Mouse (Mus musculus) liver, adult 10 weeks (tissue): ENCODE data around the gene Nfe2. TPM values are rescaled to one million over a fixed set of nuclear protein-coding genes. Genes with fewer than 3 reads are reported as not detected.

Source experiments
- polyA plus RNA-seq: library from polyadenylated mRNA; stranded (reverse); fragments of 350-450 nt; fragmentation: Illumina TruSeq; extraction: RNeasy Lipid Tissue Mini Kit (QIAGEN cat#74804); gene quantifications from one replicate; pipeline ENCODE4 v1.2.3, GENCODE M21; 2014; ENCODE audit warnings: low read depth, low replicate concordance

Gene Nfe2
- 0.98 TPM for polyA plus RNA-seq

DNA sequence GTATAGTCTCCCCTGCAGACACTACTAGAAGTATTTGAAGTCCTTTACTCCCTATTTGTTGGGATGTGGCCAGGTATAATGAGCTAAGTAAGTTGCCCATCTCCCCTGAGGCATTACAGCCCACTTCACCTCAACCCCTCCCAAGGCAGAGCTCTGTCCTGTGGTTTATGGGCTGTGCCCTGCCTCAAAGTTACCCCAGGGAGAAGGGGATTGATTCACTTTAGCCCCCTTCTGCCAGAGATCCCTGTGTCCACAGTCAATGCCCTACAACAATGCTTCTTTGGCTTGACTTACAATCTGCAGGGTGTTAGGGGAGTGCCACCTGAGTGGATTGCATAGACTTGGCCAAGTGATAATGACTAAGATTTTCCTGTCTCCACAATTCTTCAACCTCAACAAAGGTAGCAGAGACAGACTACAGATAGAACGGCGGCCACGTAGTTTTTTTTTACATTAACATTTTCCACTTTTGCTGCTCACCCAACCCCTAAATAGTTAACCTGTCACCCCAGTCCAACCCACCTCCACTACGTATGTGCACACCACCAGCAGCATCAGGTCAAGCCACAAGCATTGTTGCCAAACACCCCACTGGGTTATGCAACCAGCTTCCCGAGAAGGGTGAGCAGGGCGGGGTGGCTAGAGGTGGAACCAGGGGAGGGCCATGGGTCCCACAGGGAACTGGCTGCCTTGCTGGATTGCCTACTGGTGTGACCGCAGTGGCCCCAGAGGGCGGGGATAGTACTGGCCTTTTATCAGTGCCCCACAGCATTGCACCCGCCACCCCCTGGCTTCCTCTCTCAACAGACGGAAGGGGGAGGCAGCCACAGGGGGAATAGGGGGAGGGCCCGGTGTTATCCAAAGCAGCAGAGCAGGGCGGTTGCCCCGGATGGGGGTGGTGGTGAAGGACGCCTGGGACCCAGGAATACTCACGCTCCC lies at the start of gene Nfe2:
Gene Nfe2 (minus strand): TSS at position 614 of the 939 bp plus-strand sequence.

DNA sequence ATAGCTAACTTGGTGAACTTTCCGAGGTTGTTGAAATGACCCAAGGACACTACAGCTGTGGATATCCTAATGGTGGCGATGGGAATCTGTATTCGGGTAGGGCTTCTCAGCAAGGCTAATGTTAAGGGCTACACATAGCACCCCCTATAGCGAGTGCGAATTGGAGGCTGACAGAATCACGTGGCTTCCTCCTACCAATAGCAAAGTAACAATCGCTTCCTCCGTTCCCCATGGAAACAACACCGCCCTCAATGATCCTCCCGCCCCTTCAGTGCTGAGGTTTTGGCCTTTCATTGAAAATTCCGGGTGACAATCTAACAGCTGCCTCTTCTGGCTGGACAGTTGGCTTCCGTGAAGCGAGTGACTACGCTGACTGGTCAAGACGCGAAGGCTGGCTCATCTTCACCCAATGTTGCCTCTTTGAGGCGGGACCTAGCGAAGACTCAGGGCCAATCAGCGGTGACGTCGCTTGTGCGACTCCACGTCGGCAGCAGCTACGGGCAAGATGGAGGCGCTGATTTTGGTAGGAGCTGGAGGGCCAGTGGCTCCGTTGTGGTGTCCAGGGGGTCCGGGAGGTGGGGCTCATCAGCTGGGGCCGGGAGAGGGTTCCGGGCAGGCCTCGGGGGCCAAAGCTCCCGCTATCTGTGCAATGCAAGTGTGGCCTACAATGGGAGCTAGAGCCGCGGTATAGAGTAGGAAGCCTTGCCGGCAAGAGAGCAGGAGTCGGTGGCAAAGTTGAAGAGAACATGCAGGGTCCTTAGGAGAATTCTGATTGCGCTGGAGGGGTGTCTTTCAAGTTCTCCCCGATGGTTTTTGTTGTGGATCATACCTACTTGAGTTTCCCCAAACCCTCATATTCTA lies 14.4 kb upstream of the Nfe2 start, which contains the start of gene Copz1:
Gene Copz1 (plus strand): TSS at position 296 of the 861 bp plus-strand sequence.

DNA sequence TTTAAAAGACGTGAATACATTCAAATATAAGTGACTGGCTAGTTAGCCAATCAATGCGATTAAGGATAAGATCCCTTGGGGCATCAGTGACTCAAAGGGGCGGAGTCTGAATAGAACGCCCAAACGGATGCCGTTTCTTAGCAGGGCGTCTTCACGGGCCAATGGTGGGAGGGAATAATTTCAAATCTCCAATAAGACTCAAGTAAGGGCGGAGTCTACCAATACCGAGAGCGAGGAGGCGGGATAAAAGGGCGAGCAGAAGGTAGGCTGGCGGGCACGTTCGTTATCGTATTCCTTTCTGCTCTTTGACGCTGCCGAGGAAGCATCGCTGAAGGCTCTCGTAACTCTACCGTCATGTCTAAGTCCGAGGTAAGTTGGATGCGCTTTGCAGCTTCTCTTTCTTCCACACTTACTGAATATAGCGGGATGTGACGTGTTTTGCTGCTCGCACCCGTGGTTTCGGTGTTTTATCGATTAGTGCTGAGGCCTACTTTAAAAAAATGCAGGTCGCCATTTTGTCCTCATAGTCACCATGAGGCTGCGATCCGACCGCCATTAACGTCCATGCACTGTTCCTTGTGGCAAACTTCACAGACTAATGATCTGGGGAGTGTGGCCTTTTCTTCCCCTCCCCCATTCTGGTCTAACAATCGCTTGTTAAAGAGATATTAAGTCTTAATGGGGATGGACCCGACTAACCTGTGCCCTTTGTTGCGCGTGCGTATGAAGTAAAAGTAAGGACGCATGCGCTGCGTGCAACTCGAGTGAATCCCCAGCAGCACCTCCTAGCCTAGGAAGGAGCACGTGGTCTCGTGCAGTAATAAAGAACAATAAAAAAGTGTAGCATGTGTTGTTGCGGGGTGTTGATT lies 17.8 kb downstream of the Nfe2 start, which contains the start of gene Hnrnpa1:
Gene Hnrnpa1 (plus strand): TSS at position 273 of the 869 bp plus-strand sequence.

GRCm38 (mm10) chr15:103239685-103240159 lies 18.5 kb downstream of the Nfe2 start, which contains the start of gene Cbx5:
Cbx5 (minus strand) TSS chr15:103239816.

Other genes starting within 250 kb of the Nfe2 start
- gene Hoxc4, start 239.5 kb downstream of the Nfe2 start, polyA plus RNA-seq = not detected
- 6.6 TPM for gene Smug1, start 91.3 kb downstream of the Nfe2 start, polyA plus RNA-seq
- gene Cbx5, start 18.6 kb downstream of the Nfe2 start, polyA plus RNA-seq = 21.6 TPM
- 106 TPM for gene Hnrnpa1, start 18.0 kb downstream of the Nfe2 start, polyA plus RNA-seq
- 108 TPM for gene Copz1, start 14.3 kb upstream of the Nfe2 start, polyA plus RNA-seq
- not detected for gene Gpr84, start 52.2 kb upstream of the Nfe2 start, polyA plus RNA-seq
- gene Zfp385a, start 81.7 kb upstream of the Nfe2 start, polyA plus RNA-seq = not detected
- 2.1 TPM for gene Itga5, start 108.4 kb upstream of the Nfe2 start, polyA plus RNA-seq
- not detected for gene Gtsf1, start 172.1 kb upstream of the Nfe2 start, polyA plus RNA-seq
- gene Gtsf2, start 190.1 kb upstream of the Nfe2 start, polyA plus RNA-seq = not detected
- gene Nckap1l, start 195.4 kb upstream of the Nfe2 start, polyA plus RNA-seq = 2.5 TPM
- 0.08 TPM for gene Pde1b, start 244.6 kb upstream of the Nfe2 start, polyA plus RNA-seq